Mouse (Mus musculus) liver (tissue): ENCODE measurements around the gene Map1lc3b.
"Not testable (repeated sequence)": the region's sequence is repeated elsewhere in the genome, so short reads cannot be mapped to it uniquely, and the experiment has no call there.

Experiments
- DNase-seq: peaks from one replicate; pipeline ENCODE4 v3.0.0-alpha.2; 2020; ENCODE audit warnings: mixed read lengths

Gene Map1lc3b

DNA sequence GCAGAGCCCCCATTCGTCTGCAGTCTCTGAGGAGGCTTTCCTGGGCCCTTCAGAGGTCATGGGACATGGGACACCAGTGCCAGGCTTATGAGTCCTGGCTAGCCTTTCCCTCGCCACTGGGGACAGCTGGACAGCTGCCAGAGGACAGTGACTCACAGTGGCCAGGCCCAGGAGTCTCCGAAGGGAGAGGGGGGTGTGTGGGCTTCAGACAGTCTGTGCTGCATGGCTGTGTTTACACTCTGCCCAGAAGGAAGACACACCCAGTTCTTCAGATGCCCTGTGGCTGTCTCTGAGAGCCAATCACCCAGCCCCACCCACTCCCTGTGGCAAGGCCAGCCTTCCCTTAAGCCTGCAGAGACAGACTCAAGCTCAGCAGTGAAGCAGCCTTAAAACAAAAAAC is 16.9 kb upstream of the Map1lc3b start:
- DNase-seq = peak; percentile 70

DNA sequence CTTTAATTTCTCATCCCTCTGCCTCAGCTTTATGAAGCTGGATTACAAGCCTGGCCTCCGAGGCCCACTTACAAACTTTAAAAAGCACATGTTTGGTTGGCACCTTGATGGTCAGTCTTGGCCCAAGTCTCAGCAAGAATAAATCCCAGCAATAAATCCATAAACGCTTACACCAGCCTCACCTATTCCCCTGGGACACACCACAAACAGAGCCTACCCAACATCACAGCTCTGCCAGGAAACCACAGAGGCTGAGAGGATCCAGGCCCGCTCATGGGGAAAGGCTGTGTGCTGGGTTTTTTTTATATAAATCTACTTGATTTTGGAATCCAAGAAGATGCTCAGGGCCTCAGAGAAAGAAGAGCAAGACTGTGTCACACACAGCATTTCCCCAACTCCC is 14.5 kb upstream of the Map1lc3b start:
- DNase-seq = no peak

DNA sequence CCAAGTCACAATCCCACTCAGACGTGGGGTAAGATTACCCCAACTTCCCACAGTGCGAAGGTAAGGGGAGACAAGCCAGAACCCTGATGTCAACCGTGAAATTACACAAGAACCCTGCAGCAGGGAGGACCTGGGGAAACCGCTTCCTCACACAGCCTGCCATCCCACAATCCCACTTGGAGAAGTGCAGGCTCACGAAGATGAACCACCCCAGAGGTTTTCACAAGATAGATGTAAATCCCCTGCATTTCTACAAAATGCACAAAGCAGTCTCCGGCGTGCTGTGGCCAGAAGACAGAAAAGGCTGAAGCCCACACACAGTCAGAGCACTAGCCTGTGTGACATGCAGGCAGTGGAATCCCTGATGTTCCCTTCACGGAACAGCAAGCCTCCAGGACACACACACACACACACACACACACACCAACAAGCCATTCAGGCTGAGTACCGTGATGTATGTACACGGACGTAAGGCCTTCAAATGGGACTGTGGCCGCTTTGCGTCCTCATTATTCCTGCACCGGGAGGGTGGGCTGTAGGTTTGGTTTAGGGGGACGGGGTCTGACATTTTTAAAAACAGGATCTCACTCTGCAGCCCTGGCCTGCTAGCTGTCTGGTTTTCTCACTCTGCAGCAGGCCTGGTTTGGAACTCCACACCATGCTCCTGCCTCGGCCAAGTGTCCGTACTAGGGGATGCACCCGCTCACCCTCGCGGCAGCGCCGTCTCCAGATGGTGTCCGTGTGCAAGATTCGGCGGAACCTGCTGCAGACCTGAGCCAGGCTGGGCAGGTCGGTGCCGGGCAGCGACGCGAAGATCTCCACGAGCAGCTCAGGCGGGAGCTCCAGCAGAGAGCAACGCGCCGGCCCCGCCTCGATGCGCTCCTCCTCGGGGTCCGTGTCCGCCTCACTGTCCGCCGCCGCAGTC is 12.1 kb upstream of the Map1lc3b start:
- no peak for DNase-seq

DNA sequence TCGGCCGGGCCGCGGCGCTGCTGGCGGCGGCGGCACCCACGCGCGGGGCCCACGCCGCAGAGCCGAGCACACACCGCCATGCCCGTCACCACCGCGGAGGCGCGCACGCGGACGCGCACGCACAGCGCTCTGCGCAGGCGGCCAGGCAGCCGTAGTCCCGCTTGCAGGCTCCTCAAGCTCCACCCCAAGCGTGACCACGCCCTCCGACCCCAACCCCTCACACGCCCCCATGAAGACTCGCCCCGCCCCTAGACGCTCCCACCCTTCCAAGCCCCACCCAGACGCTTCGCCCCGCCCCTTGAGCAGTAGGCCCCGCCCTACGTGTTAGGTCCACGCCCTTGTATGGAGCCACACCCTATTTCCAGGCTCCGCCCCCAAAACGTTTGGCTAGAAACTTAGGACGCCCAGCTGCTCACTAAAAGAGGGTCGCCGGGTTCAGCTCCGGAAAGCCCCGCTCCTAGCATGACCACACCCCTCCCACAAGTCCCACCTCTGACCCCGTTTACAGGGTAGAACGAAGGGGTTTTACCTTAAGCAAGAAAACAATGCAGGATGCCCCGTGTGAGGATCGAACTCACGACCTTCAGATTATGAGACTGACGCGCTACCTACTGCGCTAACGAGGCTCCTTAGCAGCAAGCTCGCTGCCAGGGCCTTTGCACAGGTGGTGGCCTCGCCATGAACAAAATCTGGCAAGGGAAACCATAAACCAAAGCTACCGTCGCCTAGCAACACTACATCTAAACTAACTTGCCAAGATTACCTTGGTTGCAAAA is 11.3 kb upstream of the Map1lc3b start, which contains the start of gene Fbxo31:
Gene Fbxo31 (minus strand): TSS at position 131 of the 776 bp plus-strand sequence.
- DNase-seq = peak; percentile 98

DNA sequence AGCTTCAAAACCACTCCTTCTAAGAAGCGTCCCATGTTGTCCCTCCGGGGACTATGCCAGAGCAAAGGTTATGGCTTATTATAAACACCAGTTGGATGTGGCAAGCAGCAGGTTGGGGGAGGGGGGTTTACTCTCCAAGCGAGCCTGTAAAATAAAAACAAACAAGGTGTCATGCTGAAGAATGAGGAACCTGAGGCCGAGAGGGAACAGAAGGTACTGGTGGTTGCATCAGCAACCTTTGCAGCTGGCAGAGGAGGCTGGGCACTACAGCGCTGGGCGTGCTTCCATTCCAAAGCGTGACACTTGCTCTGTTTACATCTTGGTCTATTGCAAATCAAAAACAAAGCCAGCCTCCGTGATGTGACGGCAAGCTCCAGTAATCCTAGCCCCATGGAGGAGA is 9.7 kb upstream of the Map1lc3b start:
- DNase-seq = no peak

DNA sequence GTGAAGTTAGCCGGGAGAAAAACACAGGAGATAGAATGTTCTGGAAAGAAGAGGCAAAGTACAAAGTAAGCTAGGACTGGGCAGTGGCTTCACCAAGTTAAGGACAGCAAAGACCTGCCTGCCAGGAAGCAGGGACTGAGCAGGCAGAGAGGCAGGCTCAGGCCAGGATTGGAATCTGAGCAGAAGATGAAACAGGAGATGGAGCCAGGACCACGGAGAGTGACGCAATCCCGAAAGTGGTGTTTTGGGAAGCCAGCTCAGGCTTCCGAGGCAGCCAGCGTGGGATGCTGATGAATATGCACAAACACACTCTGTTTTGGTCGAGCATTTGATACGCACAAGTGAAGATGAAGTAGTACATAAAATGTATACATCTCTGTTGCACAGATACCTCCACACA is 6.5 kb upstream of the Map1lc3b start:
- DNase-seq = no peak

DNA sequence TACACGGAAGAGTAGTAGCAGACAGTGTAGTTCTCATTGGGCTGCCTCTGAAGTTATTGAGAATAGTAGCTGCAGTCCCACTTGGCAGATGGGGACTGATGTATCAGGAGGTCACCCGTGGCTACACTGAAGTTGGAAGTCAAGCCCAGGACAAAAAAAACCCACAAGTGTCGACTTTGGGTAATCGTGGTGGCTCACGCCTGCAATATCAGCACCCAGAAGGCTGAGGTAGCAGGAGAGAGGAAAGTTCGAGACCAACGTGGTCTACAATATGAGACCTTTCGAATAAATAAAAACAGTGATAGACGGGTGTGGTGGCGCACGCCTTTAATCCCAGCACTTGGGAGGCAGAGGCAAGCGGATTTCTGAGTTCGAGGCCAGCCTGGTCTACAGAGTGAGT is 5.4 kb upstream of the Map1lc3b start:
- DNase-seq = no peak

DNA sequence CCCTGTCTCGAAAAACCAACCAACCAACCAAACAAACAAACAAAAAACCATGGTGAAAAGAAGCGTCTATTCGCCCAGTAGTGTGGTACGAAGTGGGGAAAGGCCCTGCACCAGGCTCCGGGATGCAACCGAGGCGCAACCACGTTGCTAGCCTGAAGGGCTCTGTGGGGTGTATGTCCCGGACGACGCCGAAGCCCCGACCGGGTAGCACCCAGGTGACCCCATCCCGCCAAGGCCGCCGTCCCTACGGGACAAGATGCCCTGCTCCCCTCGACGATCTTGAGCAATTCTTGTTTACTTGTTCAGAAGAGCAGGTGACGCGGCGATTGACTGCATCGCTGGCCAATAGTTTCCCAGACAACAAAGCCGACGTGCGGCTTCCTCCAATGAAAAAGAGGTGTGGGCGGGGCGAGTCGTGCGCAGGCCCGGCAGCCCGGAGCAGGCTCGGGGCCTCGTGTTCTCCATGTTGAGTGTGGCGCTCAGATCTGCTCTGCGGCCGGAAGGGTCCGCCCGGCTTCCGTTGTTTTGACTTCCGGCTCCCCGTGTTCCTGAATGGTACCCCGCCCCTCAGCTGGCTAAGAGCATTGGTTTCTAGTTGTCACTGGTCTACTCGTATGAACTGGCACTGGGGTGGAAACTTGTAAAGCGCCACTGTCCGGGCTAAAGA is 4.9 kb upstream of the Map1lc3b start:
- DNase-seq = peak; percentile 99

DNA sequence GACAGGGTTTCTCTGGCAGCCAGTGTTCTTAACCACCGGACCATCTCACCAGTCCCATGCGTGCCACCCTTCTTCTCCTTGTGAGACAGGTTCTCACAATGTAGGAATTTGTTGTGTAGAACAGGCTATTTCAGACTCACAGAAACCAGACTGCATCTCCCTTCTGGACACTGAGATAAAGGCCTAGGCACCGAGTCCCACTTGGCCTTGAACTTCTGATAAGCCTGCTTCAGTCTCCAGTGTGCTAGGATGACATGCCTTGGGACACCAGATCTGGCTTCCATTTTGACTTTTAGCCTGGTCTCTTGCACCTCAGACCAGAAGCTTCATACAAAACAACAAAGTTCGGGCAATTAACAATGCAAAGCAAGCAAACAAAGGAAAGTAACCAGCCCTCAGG is 1.4 kb upstream of the Map1lc3b start:
- peak; percentile 81 for DNase-seq

DNA sequence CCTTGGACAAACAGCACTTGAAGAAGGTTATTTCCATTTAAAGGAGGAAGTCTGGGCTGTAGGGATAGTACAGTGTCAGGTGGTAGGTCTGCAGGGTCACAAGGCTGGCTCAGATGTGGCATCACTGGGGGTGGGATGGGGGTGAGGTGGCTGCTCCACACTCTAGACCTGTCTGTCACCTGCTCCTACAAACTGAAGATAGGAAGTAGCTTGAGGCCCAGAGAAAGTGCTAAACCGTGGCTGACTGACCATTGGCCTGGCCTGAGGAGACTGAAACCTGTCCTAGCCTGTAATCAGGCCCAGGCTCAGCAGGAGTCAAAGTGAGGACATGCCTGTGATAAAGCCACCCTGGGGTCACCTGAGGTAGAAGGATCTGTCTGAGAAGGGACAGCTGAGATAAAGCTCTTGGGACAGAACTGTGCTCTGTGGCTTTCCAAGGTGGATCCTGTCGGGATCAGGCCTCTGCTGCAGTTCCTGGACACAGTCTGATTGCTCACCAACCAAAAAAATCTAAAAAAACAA is 895 bp upstream of the Map1lc3b start:
- peak; percentile 71 for DNase-seq

DNA sequence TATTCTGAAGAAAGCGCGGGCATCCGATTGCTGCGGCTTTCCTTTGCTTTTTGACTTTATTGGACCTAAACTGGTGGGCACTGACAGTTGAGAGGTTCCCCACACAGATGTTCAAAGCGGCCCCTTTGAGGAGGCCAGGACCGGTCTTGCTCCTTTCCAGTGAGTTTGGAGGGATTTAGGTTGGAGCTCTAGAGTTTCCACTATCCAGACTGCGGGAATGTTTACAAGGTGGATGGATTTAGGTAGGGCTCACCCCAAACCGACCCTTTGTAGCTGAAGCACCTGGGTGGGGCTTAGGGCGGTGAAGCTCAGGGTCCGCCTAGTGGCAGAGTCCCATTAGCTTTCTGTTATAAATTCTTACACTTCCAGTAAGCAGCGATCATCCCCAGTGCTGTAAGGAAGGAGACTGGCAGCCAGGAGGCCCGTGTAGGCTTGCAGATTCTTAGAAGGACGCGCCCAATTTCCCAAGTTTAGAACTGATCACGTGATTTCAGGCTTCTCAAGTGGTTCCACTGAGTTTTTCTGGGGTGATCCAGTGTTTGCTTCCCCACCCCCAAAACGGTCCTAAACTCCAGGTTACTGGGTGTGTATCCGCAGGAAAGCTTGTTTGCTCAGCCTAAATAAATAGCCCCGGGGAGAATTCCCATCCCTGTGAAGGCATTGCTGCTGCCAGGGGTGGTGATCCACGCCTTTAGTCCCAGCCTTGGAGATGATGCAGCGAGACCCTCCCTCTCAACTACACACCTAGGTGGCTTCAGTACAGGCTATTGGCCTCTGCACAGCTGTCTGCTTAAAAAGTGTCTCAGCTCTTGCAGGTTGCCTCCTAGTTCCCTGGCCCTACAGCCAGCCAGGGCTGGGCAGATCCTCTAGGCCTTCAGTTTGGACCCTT is 1.3 kb downstream of the Map1lc3b start:
- DNase-seq = peak; percentile 69

DNA sequence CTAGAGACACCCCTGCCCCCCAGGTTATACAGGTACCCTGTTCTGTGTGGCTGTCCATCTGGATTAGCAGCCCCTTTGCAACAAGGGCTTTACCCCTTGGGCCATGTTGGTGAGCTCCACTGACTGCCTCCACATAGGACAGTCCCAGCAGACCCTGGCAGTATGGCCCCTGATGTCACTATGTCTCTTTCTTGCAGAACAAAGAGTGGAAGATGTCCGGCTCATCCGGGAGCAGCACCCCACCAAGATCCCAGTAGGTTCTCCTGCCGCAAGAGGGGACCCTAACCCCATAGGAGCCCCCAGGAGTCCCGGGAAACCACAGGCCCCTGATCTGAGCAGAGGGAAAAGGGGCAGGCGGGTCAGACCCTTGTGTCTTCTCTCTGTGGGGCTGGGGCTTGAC is 3.1 kb downstream of the Map1lc3b start:
- no peak for DNase-seq

DNA sequence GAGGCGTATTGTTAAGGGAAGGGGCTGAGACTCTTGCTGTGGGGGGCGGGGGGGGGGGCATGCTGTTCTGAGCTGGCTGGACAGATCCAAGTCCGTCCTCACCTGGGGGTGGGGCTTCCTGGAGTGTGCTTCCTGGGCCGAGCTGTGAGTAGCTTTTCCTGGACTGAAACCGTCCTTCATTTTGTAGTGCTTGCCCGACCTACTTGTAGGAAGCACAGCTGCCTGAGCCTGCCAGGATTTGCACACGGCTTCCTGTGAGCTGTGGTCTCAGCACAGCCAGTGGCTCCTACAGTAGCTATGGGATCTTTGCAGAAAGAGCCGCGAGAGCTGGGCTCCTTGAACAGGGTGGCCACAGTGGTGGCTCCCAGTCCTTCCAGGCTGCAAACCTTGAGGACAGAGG is 3.8 kb downstream of the Map1lc3b start:
- no peak for DNase-seq

DNA sequence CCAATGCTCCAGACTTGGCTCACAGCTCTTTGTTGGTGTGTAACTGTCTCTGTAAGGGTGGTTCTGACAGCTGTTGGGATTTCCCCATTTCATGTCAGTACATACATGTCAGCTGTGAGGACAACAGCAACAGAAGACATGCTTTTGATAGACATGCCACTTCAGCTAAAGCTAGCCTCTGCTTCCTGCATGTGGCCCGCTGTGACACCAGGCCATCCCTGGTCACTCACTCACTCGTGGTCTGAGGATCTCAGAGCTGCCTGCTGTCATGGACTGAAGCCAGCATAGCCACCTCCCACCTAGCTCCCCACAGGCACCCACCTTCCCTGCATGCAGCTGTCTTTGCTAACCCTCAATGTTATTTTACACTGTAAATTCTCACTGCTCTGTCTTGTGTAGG is 7.3 kb downstream of the Map1lc3b start:
- not testable (repeated sequence) for DNase-seq

DNA sequence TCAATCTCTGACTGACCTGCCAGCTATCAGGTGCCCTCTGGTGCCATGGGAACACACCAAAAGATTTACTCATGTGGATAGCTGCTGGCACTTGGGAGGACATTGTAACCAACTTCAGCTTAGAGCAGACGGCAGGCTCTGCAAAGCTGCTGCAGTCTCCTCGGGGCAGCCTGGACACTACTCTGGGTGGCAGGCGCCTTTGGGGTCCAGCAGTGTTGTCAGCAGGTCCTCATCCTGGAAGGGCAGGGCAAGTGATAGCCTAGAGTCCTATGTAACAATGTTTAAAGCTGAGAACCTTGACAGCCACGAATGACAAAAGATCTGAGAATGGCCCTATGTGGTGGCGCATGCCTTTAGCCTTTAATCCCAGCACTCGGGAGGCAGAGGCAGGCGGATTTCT is 8.0 kb downstream of the Map1lc3b start:
- DNase-seq = no peak

DNA sequence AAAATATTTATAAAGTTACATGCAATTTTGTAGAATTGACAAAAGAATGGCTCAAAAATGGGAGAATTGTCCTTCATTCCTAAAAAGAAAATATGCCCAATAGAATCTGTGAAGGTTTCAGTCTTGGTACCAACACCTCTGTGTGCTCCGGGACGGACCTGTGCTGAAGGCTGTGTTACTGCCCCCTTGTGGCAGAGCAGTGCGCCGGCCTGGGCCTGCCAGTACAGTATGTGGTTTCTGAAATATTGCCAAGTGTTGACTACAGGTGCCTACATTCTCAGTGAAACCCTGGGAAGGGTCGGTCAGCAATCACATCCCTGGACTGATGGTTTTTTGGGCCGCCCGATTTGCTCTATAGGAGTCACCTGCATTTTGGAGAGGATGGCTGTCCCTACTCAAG is 8.7 kb downstream of the Map1lc3b start:
- DNase-seq = peak; percentile 83

DNA sequence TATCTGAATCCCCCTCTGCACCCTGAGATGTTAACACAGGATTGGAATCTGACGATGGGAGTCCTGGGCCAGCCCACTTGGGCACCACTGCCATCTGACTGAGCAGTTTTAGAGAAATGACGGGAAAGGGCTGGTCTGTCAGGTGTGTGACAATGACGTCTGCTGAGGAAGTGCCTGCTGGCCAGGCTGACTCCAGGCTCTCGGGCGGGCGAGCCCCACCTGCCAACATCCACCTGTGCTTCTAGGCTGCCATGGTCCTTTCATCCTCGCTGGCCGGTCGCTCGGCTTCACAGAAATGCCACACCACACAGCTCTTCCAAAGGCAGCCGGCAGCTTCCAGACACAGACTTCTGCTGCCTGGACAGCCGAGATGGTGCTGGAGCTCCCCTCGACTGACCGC is 9.7 kb downstream of the Map1lc3b start:
- DNase-seq = no peak

DNA sequence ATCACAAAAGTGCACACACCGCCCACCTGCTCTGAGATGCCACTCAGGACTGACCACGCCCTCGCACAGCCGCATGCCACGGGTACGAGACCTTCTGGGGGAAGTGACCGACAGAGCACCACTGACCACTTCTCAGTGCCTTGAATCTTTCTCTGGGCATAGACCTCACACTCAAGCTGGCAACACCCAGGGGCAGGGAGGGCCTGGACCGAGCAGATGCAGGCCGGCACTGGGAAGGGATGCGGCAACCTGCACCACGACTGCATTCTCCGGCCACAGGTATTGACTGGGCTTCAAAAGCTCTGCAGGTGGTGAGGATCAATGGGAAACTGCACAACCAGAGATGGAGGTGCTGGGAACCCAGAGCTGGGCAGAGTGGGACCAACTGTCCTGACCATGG is 12.2 kb downstream of the Map1lc3b start:
- DNase-seq = no peak

DNA sequence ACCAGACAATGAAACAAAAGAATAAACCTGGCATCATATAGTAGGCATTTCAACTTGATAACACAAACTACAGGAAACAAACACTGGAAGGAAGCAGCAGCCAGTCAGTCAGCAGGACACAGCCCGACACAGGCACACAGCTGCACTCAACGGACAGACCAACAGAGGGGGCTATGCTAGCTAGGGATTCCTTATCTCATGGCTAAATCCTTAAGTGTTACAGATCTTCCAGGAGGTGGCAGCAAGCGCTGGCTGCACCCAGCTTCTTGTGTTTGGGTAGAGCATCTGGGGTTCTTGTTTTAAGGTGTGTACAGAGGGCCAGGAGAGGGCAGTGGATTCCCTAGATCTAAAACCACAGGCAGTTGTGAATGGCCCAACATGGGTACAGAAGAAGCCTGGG is 12.7 kb downstream of the Map1lc3b start:
- DNase-seq = peak; percentile 57

DNA sequence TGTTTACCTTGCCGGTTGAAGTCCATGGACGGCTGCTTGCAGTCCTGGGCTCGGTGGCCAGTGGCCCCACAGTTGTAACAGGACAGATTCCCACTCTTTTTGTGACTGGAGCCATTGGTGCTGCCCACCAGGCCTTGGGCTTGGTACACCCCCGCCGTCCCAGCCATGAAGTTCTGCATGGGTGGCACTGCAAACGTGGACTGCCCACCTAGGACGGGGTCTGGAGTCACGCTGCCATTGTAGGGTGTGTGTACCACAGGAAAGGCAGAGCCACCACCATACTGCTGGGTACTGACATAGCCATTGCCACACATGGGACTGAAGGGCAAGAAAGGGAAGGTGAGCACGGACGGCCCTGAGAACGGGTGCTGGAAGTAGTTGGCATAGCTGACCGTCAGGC is 13.6 kb downstream of the Map1lc3b start:
- DNase-seq = no peak

DNA sequence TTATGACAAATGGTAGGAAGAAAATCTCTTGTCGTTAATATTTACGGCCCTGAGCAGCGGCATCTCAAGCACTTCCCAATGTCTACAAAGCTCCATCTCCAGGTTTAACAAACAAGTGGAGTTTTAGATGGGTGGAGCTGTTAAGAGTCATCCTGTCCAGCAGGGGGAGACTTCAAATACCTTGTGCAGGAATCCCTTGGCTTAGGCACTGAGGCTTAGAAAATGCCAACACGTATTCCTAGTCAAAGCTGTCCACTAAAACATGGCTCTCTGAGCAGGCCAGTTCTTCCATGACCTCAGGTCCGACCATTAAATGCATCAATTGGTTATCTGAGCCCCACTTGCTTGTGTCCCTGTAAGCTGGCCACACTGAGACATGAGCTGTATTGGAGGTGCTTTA is 17.5 kb downstream of the Map1lc3b start:
- no peak for DNase-seq

DNA sequence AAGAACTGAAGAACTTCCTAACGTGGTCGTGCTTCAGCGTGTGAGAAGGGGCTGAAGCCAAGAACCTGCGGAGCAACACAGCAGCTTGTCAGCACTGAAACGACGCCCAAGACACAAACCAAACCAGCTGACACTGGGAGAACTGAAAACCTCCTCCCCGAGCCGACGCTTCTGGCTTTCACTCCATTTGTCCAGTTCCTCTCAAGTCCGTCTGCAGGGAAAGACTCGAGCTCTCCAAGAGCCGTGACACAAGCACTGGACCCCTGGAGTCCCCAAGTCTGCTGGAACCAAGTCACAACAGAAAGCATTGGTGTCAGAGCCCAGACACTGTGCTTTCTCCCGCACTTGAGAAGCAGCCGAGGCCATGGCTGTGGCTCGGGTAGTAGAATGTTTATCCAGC is 19.1 kb downstream of the Map1lc3b start:
- no peak for DNase-seq
